Mouse (Mus musculus) small intestine, adult 2 months (tissue): ENCODE measurements around the gene Gda. TPM values are rescaled to one million over a fixed set of nuclear protein-coding genes. Genes with fewer than 3 reads are reported as not detected.

ENCODE experiments used
- H3K27ac ChIP-seq: fragments of 200-500 bp; 2 replicates; pipeline ENCODE4 v1.5.1; 2012; ENCODE audit warnings: low read depth, low read length, control low read depth, inconsistent platforms; ENCODE audit not compliant: insufficient read depth
- H3K27me3 ChIP-seq: fragments of 200-500 bp; 2 replicates; pipeline ENCODE4 v1.6.1; 2012; ENCODE audit warnings: mild to moderate bottlenecking, moderate library complexity, low read length, inconsistent platforms; ENCODE audit not compliant: control insufficient read depth, insufficient read depth
- H3K36me3 ChIP-seq: fragments of 200-500 bp; 2 replicates; pipeline ENCODE4 v1.6.1; 2012; ENCODE audit warnings: mild to moderate bottlenecking, low read length, control low read depth, inconsistent platforms; ENCODE audit not compliant: control insufficient read depth, insufficient read depth
- H3K4me1 ChIP-seq: fragments of 200-500 bp; 2 replicates; pipeline ENCODE4 v1.6.1; 2012; ENCODE audit warnings: low read length, inconsistent platforms, mixed read lengths; ENCODE audit not compliant: control insufficient read depth, insufficient read depth, insufficient read length
- H3K4me3 ChIP-seq: fragments of 200-500 bp; 2 replicates; pipeline ENCODE4 v1.5.1; 2012; ENCODE audit warnings: low read depth, mild to moderate bottlenecking, control low read depth, inconsistent platforms, low read length, moderate library complexity
- CTCF ChIP-seq: fragments of 200-500 bp; IDR thresholded peaks from 2 replicates; pipeline ENCODE4 v1.5.1; 2012; ENCODE audit warnings: low read depth, mild to moderate bottlenecking, control low read depth, inconsistent platforms, low read length, moderate library complexity, mixed read lengths; ENCODE audit not compliant: insufficient replicate concordance, insufficient read length; ENCODE audit errors: extremely low read depth
- POLR2A ChIP-seq: fragments of 200-500 bp; IDR thresholded peaks from 2 replicates; pipeline ENCODE4 v1.6.1; 2012; ENCODE audit warnings: low read depth, mild to moderate bottlenecking, control low read depth, inconsistent platforms, low read length, moderate library complexity
- WGBS: fragments of 180-500 bp; shearing (Covaris S2); methylation state at CpG from one replicate; pipeline ENCODE4 v1.1.7; 2018; 5-methylcytosine and 5-hydroxymethylcytosine counted together
- polyA plus RNA-seq: library from polyadenylated mRNA; depleted of rRNA; stranded (reverse); fragments of >200 nt; gene quantifications from 2 replicates; pipeline ENCODE4 v1.2.3, GENCODE M21; 2012

Gda gene
- polyA plus RNA-seq, 1 experiment, result 122 TPM

GRCm38 (mm10) chr19:21457461-21457860, 15.8 kb downstream of the Gda start:
- Histone ChIP-seq H3K36me3 (peaks cover 36% of the 10 kb centered on the region), H3K4me3 (no peak overlapping the region), H3K4me1 (peaks cover 2% of the 10 kb centered on the region; the same call in 1 of the 2 replicates), H3K27ac (peak overlapping the region; percentile 15; the same call in 1 of the 2 replicates), H3K27me3 (no peaks in the 10 kb centered on the region)
- TF ChIP-seq POLR2A (no peak), CTCF (no peak)
- 78% methylated on average over 4 of the region's 4 CpGs for WGBS

- WGBS, result 79% methylated on average over 3 of the region's 3 CpGs
- Histone ChIP-seq H3K27ac (no peak overlapping the region), H3K27me3 (no peaks in the 10 kb centered on the region), H3K4me1 (no peaks in the 10 kb centered on the region), H3K4me3 (no peak overlapping the region), H3K36me3 (peaks cover 12% of the 10 kb centered on the region)
- TF ChIP-seq POLR2A (no peak), CTCF (no peak)
Measured at GRCm38 (mm10) chr19:21441787-21442186, 31.5 kb downstream of the Gda start.

GRCm38 (mm10) chr19:21440841-21441240, 32.4 kb downstream of the Gda start:
- WGBS, result 76% methylated on average over 6 of the region's 6 CpGs
- Histone ChIP-seq H3K27me3 (no peaks in the 10 kb centered on the region), H3K4me3 (no peak overlapping the region), H3K36me3 (peaks cover 11% of the 10 kb centered on the region), H3K4me1 (no peaks in the 10 kb centered on the region), H3K27ac (no peak overlapping the region)
- no peak for TF ChIP-seq POLR2A
- TF ChIP-seq CTCF, result no peak

GRCm38 (mm10) chr19:21439141-21439737, 34.0 kb downstream of the Gda start:
- TF ChIP-seq POLR2A (no peak), CTCF (no peak)
- Histone ChIP-seq H3K27me3 (no peaks in the 10 kb centered on the region), H3K27ac (no peak overlapping the region), H3K4me1 (no peaks in the 10 kb centered on the region), H3K4me3 (no peak overlapping the region), H3K36me3 (peaks cover 13% of the 10 kb centered on the region)
- 40% methylated on average over 3 of the region's 3 CpGs for WGBS

- Histone ChIP-seq H3K27ac (no peak overlapping the region), H3K4me3 (no peak overlapping the region), H3K27me3 (no peaks in the 10 kb centered on the region), H3K4me1 (no peaks in the 10 kb centered on the region), H3K36me3 (peaks cover 19% of the 10 kb centered on the region)
- 83% methylated on average over 3 of the region's 3 CpGs for WGBS
- TF ChIP-seq POLR2A (no peak), CTCF (no peak)
Measured at GRCm38 (mm10) chr19:21436566-21436965, 36.7 kb downstream of the Gda start.

GRCm38 (mm10) chr19:21433348-21433747, 39.9 kb downstream of the Gda start:
- Histone ChIP-seq H3K4me1 (no peaks in the 10 kb centered on the region), H3K36me3 (peaks cover 34% of the 10 kb centered on the region), H3K4me3 (no peak overlapping the region), H3K27ac (no peak overlapping the region), H3K27me3 (no peaks in the 10 kb centered on the region)
- 41% methylated on average over 4 of the region's 4 CpGs for WGBS
- no peak for TF ChIP-seq CTCF
- no peak for TF ChIP-seq POLR2A

- no peak for TF ChIP-seq CTCF
- no peak for TF ChIP-seq POLR2A
- Histone ChIP-seq H3K4me3 (no peak overlapping the region), H3K27me3 (no peaks in the 10 kb centered on the region), H3K27ac (no peak overlapping the region), H3K4me1 (no peaks in the 10 kb centered on the region), H3K36me3 (peaks cover 37% of the 10 kb centered on the region)
- 56% methylated on average over 2 of the region's 2 CpGs for WGBS
Measured at GRCm38 (mm10) chr19:21432879-21433278, 40.4 kb downstream of the Gda start.

- peaks cover 41% of the 10 kb centered on the region for H3K36me3 ChIP-seq
- no peaks in the 10 kb centered on the region for H3K4me1 ChIP-seq
- TF ChIP-seq CTCF (no peak), POLR2A (no peak)
- H3K27ac ChIP-seq, result no peak overlapping the region
- no peak overlapping the region for H3K4me3 ChIP-seq
- no peaks in the 10 kb centered on the region for H3K27me3 ChIP-seq
- WGBS, result 84% methylated on average over 3 of the region's 3 CpGs
Measured at GRCm38 (mm10) chr19:21432286-21432685, 41.0 kb downstream of the Gda start.
